Mouse (Mus musculus) mouse embryonic stem cell (cell line): ENCODE results near the gene Rgs4.

Experiments
- in situ Hi-C, 2 experiments: fragments of 300-500 bp; cut with MboI; formaldehyde crosslinking; loops; 1 replicate in 1 of 2; 3 replicates in 1 of 2; pipeline ENCODE4 v1.14.3; 2019 to 2020; ENCODE audit warnings: low sequenced_read_pairs in 2 of 2, low pct_unique_long_range_greater_than_20kb in 1 of 2, mixed read lengths in 1 of 2; ENCODE audit not compliant: unreplicated experiment in 1 of 2

The Rgs4 gene

DNA sequence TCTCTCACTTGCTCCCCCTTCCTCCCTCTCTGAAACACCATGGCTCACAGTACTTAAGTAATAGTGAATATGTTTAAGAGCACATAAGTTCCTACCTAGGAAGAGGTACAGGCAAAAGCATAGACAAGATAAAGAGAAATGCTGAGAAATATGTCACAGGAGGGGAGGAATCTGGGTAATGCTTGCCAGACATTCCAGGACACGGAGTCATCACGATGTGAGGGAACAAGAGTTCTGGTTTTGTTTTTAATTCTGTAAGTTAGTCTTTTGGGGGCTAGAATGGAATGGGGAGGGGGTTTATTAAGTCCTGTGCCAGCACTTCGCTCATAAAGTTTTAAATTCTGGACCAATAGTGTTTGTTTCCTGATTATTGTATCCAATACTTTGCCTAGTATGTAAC, 52.1 kb downstream of the Rgs4 start:
- in situ Hi-C loops: no loop called here

DNA sequence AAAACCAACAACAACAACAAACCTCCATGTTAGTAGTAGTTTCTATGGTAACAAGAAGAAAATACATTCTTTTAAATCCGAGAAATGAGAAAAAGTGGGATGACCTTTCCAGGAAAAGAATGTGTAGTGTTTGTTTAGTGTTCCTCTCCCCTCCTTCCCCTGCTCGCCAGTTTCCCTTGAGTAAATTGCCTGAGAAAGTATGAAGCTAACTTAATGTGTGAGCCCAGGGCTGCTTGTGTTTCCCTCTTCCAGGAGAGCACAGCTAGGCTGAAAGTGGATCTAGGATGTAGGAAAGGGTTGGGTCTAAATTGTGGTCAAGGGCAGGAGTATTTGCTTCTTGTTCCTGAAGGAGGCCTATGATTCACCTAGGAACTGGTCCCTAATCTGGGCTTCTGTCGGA, 53.9 kb downstream of the Rgs4 start:
- in situ Hi-C loops: no loop called here

DNA sequence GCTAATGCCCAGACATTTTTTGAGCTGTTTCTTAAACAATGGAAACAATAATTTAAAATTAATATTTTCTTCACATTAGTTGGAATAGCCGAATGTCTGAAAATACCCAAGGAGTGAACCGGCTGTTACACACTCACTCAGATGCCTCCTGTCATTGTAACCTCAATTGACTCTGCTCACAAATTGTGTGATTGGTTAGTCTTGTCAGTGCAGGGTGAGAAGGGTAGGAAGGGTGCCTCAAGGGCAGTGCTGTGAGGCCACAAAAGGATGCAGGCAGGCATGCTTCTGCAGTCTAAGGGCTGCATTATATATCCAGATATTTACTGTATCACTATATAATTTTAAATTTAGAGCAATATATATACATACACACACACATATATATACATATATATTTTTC, 54.4 kb downstream of the Rgs4 start:
- in situ Hi-C loops: no loop called here
